Mouse (Mus musculus) heart, postnatal 36 days (tissue): ENCODE measurements at regions not wholly inside any gene's neighbourhood (a gene's known extent, or its start where the extent isn't known, plus 50 kb on each side); places are given as distances from the start of the nearest gene placed in this dataset.

ENCODE experiments used
- DNase-seq, 2 experiments: peaks; one replicate each; pipeline ENCODE4 v3.0.0; 2021 to 2022
- intact Hi-C: fragments of 180-260 bp; cut with DNase I; formaldehyde crosslinking; loops from one replicate; pipeline ENCODE4 v1.15.1; 2025

DNA sequence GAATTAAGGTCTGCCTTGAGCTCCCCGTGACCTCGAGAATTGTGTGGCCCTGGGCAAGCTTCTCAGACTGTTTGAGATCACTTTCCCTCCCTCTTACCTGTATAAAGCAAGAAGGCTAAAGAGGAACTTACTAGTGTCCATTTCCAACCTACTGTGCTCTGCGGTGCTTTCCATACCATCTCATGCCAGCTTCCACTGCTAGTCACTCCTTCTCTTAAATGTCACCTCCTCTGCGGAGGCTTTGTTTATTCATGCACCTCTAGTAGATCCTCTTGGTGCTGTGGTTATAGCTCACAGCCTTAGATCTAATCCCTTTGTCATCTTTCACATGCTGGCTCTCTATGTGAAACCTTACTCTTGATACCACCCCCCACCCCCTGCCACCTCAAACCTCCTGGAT lies 2310.3 kb upstream of the Lrrc6 start:
- DNase-seq: no peak
- intact Hi-C loops: no loop called here

DNA sequence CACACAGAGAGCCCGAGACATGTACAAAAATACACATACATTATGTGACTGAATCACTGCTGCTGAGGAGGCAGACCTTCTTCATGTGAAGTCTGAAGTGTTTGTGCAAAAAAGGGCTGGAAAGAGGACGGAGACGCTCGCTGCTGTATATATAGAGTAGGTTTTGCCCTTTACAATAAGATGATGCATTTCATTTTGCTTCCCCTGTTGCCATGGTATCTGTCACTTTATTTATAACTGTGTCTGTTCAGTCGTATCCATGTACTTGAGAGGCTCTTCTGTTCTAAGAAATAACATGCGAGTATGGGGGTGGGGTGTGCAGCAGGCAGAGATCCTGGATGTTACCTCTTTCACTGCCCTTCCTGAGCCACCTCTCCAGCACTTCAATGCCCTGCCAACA lies 2309.9 kb upstream of the Lrrc6 start:
- intact Hi-C loops: no loop called here
- DNase-seq: no peak

DNA sequence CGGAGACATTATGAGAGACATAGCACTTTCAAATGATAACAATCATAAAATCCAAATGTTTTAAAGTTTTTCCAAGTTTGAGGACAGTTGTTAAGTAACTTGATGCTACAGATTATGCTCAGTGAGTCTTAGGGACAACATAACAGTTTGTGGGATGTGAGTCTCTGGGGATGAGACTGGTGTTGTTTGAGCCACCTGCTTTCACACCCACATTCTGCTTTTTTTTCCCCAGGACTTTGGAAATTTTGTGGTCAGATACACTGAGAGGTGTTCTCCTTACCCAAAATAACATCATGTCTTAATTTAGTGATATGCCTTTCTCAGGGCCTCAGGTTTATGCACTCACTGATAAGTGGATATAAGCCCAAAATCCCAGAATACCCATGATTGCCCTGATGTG lies 2307.5 kb upstream of the Lrrc6 start:
- intact Hi-C loops: no loop called here
- no peak for DNase-seq

DNA sequence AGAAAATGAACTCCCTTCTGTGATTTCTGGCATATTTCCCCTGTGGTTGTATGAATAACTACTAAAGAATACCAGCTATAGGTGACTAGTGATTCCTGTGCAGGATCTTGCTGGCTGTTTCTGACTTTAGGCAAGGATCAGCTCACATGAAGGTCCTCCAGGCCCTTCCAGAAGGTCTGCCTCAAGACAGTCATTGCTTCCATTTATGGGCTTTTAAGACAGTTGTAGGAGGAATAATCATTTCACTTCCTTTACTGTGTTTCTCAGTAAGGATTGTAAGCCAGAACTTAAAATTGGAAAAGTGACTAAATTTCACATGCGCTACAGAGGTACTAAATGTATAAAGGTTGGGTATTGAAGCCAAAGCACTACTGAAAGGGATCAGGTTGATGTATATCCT lies 2303.5 kb upstream of the Lrrc6 start:
- intact Hi-C loops: no loop called here

DNA sequence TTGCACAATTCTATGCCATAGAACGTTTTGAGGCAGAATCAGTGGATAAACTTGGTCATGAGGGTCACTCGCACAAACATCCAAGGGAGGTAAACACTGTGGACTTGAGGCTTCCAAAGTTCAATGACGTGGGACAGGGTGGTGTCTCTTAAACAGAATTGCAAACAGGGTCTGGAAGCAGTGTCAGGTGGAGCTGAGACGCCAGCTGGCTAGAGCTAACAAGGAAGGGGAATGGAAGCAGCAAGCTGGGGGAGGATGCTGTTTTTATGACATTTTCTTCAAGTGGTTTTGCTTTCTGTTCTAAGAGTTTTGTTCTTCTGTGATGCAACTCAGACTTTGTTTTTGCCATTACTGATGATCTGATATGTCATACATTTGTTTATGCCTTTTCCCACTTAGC lies 2301.1 kb upstream of the Lrrc6 start:
- intact Hi-C loops: no loop called here

More for the DNA sequence above, 2303.5 kb upstream of the Lrrc6 start:
- no peak for DNase-seq

DNA sequence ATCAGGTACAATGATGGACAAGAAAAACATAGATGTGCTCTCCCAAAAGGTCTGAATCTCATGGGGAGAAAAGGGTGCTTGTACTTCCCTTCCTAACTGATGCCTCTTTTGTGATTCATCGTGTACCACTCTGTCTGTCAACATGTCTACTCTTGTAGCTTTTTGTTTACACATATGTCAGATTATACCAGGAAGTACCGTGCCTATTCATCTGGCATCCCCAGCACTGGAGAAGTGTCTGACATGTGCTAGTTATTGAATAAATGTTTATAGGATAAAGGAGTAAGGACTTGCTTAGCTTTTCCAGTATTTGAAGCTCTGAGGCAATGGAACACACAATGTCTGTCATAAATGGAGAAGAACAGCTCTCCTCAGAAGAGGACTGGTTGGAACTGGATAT lies 2296.7 kb upstream of the Lrrc6 start:
- intact Hi-C loops: no loop called here
- DNase-seq: no peak

More for the DNA sequence above, 2301.1 kb upstream of the Lrrc6 start:
- no peak for DNase-seq

DNA sequence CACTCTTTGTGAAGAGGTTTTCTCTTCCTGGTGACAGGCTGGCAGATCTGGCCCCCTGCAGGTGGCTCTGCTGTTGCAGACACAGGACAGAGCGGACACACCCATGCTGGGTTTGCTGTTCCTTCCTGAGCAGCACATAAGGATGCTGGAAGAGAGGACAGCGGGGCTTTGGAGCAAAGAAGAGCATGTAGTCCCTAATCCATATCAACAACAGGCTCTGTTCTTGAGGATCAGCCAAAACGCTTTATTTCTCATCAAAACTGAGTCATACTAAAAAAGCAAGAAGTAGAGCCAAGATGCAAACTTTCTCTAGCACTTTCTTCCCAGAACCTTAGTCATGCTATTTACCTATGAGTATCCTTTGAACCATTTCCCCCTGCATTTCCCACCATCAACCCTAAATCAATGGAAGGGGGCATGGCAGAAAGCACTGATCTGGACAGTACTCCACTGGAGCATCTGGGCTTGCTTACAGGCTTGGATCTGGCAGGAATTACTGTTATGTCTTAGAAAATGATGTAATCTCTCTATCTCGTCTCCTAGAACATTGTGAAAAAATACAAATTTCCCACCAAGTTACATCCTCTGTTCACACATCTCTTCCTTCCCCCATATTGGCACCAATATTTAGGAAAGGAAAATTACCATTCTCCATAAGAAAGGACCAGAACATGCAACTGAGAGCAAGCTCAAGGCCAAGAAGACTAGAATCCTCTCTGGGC lies 2294.7 kb upstream of the Lrrc6 start:
- intact Hi-C loops: no loop called here
- DNase-seq: peak; percentile 22 to 46

DNA sequence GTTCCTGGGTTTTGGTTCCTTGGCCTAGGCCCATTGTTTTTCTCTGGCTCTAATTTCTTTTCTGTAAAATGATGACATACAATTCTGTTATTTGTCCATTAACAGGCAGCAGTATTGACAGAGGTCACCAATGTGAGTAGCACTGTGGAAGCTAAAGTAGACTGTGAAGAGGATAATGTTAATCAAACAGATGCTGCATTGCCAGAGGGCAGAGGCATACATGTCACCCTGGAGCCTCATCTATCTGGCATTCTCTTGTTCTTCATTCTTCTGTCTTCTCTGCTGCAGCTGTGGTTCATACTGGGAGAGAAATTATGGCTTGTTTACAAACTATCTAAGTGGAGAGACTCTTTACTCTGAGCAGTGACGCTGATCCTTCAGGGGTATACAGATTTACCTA lies 2259.2 kb upstream of the Lrrc6 start:
- DNase-seq: no peak
- intact Hi-C loops: no loop called here

DNA sequence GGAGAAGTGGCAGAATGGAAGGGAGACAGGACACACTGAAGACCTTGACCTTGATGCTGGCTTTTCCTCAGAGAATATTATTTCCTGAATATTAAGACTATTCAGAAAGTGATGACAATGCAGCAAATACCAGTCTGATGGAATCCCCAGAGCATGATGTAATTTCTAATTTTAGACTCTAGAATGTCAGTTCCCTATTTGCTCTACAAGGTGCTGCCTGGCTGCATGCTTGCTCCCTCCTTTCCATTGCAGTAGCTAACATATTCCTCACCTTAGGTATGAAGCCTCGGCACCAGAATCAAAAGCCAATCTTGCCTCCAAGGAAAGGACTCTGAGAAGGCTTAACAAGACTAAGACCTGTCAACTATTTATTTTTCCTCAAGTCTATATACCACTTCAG lies 2254.5 kb upstream of the Lrrc6 start:
- DNase-seq: no peak
- intact Hi-C loops: no loop called here

DNA sequence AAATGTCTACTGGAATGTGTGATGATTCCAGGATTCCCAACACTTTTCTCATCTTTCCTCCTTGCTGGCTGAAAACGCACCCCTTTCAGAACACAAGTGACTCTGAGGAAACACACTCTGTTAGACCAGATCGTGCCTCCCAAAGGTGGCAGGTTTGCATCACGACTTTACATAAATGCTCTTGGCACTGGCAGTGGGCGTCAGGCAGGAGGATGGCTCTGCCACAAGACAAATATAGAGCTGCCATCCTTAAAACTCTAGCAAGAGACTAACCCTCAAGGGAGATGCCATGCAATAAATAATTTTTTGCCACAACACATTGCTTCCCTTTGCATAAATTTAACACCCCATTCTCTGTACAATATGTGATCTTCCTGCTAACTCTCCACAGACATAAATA lies 2254.1 kb upstream of the Lrrc6 start:
- intact Hi-C loops: no loop called here
- no peak for DNase-seq

DNA sequence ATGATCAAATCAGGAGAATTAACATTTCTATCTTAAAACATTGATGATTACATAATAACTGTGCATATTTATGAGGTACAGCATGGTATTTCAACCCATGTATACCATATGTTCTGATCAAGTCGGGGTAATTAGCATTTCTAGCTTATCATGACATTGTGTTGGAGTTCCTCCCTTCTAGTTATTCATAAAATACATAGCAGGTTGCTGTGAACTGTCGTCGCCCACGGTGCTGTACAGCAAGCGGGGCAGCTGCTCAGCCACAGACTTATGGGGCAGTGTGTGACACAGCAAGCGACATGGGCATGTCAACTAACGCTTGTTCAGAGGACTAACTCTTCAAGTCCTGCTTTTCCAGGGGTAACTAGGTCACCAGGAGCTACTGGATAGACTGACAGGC lies 2238.6 kb upstream of the Lrrc6 start:
- no peak for DNase-seq
- intact Hi-C loops: no loop called here

DNA sequence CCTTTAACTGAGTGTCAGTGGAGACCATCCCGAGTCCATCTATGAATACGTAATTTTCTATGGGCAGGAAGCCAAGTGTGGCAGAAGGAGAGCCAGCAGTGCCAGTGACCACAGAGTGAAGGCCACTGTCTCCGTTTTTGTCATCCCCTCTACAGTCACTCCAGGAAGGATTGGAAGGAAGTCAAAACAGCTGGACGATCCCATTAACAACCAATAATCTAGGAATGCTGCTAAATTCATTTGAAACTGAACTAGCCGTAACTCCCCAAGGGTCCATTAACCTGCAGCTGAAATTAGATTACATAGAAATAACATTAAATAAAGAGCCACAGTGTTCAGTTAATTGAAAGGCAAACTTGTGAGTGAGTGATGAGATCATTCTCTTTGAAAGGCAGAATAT lies 2220.5 kb upstream of the Lrrc6 start:
- DNase-seq: no peak
- intact Hi-C loops: no loop called here

DNA sequence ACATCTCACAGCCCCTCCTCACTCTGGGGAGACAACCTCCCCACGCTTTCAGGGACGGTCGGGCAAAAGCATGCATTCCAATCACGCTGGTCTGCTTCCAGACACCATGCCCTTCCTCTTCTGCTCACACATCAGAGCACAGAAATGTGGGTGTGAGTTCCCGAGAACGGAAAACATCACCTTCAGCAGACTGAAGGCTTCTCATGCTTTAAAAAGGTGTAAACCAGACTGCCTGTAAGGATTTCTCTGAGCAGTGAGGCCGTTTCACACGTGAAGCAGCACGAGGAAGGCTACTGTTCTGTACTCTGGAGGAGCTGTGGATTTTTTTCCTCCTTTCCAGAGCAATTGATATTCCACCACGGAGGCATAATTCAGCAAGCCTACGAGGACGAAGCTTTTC lies 2218.8 kb upstream of the Lrrc6 start:
- no peak for DNase-seq
- intact Hi-C loops: no loop called here

DNA sequence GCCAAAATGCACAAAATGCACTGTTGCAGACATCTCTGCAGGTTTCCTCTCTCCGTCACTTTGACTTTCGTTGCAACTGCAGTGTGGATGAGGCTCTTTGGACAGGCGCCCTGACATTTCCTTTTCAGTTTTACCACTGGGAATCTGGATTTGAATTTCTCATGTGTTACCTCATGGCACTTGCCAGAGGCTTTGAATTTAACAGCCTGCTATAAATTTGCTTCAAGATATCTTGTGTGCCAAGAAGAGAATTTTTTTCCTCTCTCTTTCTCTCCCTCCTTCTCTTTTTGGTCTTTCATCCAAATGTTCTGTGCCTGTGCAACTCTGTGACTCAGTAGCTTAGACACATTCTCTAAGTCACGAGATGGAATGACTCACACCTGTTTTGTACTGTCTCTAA lies 2213.6 kb upstream of the Lrrc6 start:
- intact Hi-C loops: no loop called here
- no peak for DNase-seq

DNA sequence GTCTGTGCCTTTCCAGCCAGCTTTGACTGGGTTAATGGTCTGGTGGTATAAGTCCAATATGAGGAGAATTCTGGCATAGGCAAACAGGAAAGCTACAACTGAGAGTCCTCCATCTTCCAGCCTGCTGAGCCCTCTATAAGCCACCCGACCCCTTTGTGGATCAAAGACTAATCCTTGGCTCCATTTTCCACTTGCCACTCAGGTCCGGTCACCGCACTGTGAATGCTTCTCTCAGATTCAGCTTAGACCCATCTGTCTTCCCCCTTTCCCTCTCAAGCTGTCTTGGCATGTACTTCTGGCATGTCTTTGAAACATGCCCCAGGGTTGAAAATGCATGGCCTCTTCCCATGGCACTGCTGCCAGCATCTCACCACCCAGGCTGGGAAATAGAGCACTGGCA lies 2206.6 kb upstream of the Lrrc6 start:
- DNase-seq: no peak
- intact Hi-C loops: no loop called here

DNA sequence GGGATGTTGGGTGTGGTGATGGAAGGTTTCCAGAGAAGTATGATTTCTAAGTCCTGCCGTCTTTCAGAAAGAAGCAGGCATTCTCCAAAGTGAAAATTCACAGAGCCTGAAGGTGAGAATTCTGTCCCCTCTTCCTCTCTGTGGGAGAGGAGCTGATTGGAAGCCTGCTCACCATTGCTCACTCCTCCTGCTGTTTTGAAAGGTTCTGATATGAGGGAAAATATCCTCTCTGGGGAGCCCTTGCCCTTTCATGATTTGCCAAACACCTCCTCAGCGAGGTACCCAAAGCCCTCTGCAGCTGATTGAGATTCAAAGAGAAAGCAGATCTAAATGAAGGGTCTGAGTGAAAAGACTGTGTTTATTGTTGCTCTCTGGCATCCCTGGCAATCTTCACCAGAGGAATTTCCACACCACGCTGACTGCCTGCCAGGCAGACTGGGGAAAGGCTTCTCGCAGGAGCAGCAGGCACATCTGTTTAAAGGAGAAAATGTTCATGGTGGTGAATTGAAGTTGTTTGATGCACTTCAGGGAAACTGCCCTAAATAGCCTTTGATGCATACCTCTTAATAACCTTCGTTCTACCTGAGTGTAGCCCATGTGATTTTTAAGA lies 2194.4 kb upstream of the Lrrc6 start:
- intact Hi-C loops: no loop called here
- no peak for DNase-seq

DNA sequence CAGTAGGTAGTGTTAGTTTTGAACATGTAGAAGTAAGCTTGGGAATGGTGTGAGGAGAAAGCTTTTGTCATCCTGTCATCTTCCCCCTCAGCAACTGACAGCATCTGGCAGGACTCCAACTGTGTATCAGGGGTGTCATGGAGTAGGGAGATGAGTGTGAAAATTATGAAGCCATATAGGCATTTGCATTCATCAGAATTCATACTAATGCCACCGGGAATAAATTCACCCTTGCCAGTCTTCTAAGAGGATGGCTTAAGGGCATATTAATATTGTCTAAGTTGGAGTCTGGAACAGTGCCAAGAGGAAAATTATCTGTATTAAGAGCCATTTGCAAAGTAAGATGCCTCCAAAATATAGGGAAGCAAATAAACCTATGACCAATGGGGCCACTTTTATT lies 2166.8 kb upstream of the Lrrc6 start:
- no peak for DNase-seq
- intact Hi-C loops: no loop called here

DNA sequence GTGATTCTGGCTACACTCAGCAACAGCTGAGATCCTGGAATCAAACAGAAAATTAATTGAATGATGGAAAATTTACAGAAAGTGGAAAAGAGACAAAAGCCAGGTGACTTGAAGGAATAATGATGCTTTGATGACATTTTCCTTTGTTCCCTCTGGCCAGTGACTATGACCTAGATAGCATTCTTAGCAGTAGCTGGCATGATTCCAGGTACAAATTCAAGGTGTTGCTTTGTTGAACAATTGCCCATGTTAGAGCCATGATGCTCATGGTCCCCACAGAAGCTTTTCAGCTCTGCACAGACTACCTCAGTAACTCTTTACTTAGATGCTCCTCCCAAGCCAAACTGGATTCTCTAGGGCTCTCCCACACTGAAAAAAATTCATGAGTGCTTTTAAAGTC lies 2164.6 kb upstream of the Lrrc6 start:
- DNase-seq: no peak
- intact Hi-C loops: no loop called here

DNA sequence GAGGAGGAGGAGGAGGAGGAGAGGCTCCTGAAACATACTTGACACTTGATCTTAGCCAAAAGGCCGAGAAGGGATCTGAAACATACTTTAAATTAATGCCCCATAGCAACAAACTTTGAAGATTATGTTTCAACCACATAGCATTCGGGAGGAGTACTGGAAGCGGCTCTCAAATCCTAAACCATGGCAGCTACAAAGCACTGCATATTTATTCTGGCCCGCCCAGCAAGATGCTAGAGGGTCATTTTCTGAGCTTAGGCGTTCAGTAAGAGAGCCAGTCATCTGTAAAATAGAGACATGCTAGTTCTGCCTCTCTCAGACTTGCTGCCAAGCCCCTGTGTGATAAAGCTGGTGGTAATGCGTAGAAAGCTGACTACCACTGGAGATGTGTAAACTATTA lies 2156.0 kb upstream of the Lrrc6 start:
- no peak for DNase-seq
- intact Hi-C loops: no loop called here

DNA sequence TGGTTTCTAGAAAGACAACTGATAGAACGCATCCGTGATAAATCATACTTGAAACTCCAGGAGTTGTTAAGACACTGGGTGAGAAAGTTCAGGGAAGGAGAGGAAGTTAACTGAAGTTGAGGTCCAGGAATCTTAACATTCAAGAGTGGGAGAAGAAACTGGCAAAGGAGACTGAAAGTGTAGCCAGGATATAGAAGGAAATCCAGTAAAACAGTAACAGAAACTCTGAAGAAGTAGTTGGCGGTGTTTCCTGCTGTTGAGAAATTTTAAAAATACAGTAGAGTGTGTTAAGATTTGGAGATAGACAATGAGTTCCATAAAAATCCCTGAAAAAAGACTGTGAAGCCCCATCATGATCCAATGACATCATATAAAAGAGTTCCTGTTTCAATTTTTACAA lies 2154.3 kb upstream of the Lrrc6 start:
- no peak for DNase-seq
- intact Hi-C loops: no loop called here

DNA sequence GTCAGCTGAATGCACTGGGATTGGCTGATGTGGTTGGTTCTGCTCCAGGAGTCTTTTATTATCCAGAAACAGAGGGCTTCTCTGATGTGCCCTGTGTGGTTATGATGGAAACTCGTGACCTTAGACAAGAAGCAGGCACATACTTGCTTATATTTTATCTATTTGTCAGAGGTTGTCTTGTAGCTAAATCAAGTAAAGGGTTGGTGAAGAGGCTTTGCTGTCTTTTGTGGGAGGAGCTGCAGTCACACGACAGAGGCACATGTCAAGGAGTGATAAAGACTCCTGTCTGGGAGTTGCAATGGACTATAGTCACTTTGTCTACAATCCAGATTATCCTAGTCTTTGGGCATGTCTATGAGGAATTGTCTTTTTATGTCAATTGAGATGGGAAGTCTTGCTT lies 2149.9 kb upstream of the Lrrc6 start:
- no peak for DNase-seq
- intact Hi-C loops: no loop called here

DNA sequence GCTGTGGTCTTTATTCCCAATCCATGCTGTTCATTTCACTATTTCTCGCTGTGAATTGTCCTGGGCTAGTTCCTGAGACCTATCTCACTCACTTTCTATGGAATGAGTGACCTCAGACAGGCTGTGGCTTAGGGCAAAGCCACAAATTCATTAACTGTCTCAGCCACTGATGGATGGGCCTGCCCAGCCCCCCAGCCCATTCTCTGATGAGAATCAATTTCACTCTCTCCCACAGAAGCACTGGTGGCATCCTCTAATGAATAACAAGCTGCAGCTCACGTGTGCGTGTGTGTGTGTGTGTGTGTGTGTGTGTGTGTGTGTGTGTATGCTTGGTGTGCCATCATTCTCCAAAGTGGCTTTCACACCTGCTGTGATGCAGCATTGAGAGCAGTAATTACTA lies 2149.3 kb upstream of the Lrrc6 start:
- no peak for DNase-seq
- intact Hi-C loops: no loop called here

DNA sequence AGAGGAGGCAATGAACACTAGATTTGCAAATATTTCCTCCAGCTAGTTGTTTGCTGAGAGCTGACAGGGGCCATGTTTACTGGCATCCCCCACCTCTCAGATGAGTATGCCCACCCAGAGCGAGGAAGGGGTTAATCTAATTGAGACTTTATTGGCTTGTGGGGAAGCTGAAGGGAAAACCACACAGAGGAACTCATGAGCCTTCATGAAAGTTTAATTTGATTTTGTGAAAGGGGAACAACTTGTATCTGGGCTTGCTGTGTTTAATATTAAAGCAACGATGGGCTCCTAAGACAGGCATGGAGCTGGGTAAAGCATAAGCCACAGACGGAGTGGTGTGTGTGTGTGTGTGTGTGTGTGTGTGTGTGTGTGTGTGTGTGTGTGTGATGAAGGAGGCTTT lies 2146.2 kb upstream of the Lrrc6 start:
- no peak for DNase-seq
- intact Hi-C loops: no loop called here
